Mouse (Mus musculus): Measurements from ENCODE around the gene Dalrd3. TPM values are rescaled to one million over a fixed set of nuclear protein-coding genes. Genes with fewer than 3 reads are reported as not detected.

Gene Dalrd3
- polyA plus RNA-seq, 1 experiment: 56.1 TPM

- H3ac ChIP-seq (ENCODE audit: control insufficient read depth, insufficient read length, low read depth): peak within 1 kb of the TSS; percentile 78
- no peaks in the 10 kb centered on the region for H3K27me3 ChIP-seq (ENCODE audit: control insufficient read depth, insufficient read depth, insufficient read length)
- peaks cover 8% of the 10 kb centered on the region for H3K79me3 ChIP-seq (ENCODE audit: low read depth)
- TF ChIP-seq MYOG (IDR thresholded peaks at IDR 0.05; ENCODE audit: control insufficient read depth, extremely low read depth, insufficient read length) (no peak), MYOD1 (IDR thresholded peaks at IDR 0.05; ENCODE audit: control insufficient read depth, insufficient read length, low read depth) (peak; percentile 34), MAX (IDR thresholded peaks at IDR 0.05) (peak; percentile 36), USF1 (IDR thresholded peaks at IDR 0.05; ENCODE audit: low read depth) (no peak), CTCF (IDR thresholded peaks at IDR 0.05; ENCODE audit: control insufficient read depth, insufficient read depth, insufficient read length) (peak; percentile 95)
- peak within 1 kb of the TSS; percentile 41 for H3K4me3 ChIP-seq (ENCODE audit: insufficient read depth, poor library complexity, severe bottlenecking)
- peaks cover 19% of the 10 kb centered on the region for H3K79me2 ChIP-seq (ENCODE audit: control insufficient read depth, insufficient read depth)
- H3K36me3 ChIP-seq (ENCODE audit: control insufficient read depth, insufficient read depth): peaks cover 40% of the 10 kb centered on the region
These were observed 2.6 kb upstream of the Dalrd3 start, which contains the start of gene Ndufaf3 for GRCm38 (mm10) chr9:108566815-108567776. Gene Ndufaf3, minus strand, starts transcription at chr9:108567434.

- no peak for TF ChIP-seq MAX (IDR thresholded peaks at IDR 0.05)
- no peak for TF ChIP-seq FOSL1 (IDR thresholded peaks at IDR 0.05; ENCODE audit: insufficient read depth, low read length, poor library complexity, severe bottlenecking)
- no peak for TF ChIP-seq MYOD1 (IDR thresholded peaks at IDR 0.05; ENCODE audit: control insufficient read depth, insufficient read length, low read depth)
- TF ChIP-seq CEBPB (IDR thresholded peaks at IDR 0.05; ENCODE audit: low read depth): no peak
- TF ChIP-seq USF1 (IDR thresholded peaks at IDR 0.05; ENCODE audit: low read depth): no peak
- no peak for TF ChIP-seq MYOG (IDR thresholded peaks at IDR 0.05; ENCODE audit: control insufficient read depth, extremely low read depth, insufficient read length)
- TF ChIP-seq CTCF (IDR thresholded peaks at IDR 0.05; ENCODE audit: control insufficient read depth, insufficient read depth, insufficient read length): no peak
- peak overlapping the region; percentile 78 for H3ac ChIP-seq (ENCODE audit: control insufficient read depth, insufficient read length, low read depth)
- peaks cover 5% of the 10 kb centered on the region for H3K79me3 ChIP-seq (ENCODE audit: low read depth)
- peak overlapping the region; percentile 41 for H3K4me3 ChIP-seq (ENCODE audit: insufficient read depth, poor library complexity, severe bottlenecking)
- peaks cover 11% of the 10 kb centered on the region for H3K79me2 ChIP-seq (ENCODE audit: control insufficient read depth, insufficient read depth)
- H3K36me3 ChIP-seq (ENCODE audit: control insufficient read depth, insufficient read depth): peaks cover 33% of the 10 kb centered on the region
- H3K27me3 ChIP-seq (ENCODE audit: control insufficient read depth, insufficient read depth, insufficient read length): no peaks in the 10 kb centered on the region
These were observed 1.7 kb upstream of the Dalrd3 start for GRCm38 (mm10) chr9:108567931-108568419.

GRCm38 (mm10) chr9:108568511-108568921 is 1.2 kb upstream of the Dalrd3 start:
- Histone ChIP-seq H3K36me3 (ENCODE audit: control insufficient read depth, insufficient read depth) (peaks cover 34% of the 10 kb centered on the region), H3ac (ENCODE audit: control insufficient read depth, insufficient read length, low read depth) (no peak overlapping the region), H3K79me3 (ENCODE audit: low read depth) (peaks cover 5% of the 10 kb centered on the region), H3K79me2 (ENCODE audit: control insufficient read depth, insufficient read depth) (peaks cover 11% of the 10 kb centered on the region), H3K27me3 (ENCODE audit: control insufficient read depth, insufficient read depth, insufficient read length) (no peaks in the 10 kb centered on the region), H3K4me3 (ENCODE audit: insufficient read depth, poor library complexity, severe bottlenecking) (no peak overlapping the region)
- no peak for TF ChIP-seq FOSL1 (IDR thresholded peaks at IDR 0.05; ENCODE audit: insufficient read depth, low read length, poor library complexity, severe bottlenecking)

DNA sequence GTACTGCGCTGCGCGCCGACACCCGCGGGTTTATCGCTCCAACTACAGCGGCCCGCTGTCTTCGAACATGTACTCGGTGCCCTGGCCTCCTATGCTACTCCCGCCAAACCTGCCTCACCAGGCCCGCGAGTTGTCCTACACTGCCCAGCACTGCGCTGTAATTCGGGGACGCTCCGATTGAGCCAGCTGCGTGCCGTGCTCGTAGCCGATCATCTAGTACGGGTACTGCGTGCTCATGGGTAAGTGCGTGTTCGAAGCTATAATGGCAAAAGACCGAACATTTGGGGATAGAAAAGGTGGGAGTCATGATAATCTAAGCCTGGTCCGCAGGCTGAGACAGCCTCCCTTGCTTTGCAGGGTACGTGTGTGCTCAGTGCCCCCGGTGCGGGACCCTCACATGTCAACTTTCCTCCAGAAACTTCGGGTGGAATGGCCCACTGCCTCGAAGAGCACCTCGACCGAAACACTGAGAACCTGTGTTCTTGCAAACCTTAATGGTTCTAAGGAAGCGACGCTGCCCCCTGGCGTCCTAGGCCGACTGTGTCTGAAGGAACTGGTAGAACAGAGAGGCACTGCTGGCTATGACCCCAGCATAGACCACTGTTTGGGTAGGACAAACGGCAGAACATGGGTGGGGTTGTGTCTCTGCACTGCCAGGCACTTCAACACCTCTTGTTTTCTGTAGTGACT is 666 bp downstream of the Dalrd3 start:
- TF ChIP-seq CTCF (IDR thresholded peaks at IDR 0.05; ENCODE audit: control insufficient read depth, insufficient read depth, insufficient read length) (peak; percentile 50), MYOD1 (IDR thresholded peaks at IDR 0.05; ENCODE audit: control insufficient read depth, insufficient read length, low read depth) (no peak)
- H3K4me3 ChIP-seq (ENCODE audit: insufficient read depth, poor library complexity, severe bottlenecking): peak overlapping the region; percentile 49
- peaks cover 11% of the 10 kb centered on the region for H3K79me2 ChIP-seq (ENCODE audit: control insufficient read depth, insufficient read depth)
- H3K36me3 ChIP-seq (ENCODE audit: control insufficient read depth, insufficient read depth): peaks cover 17% of the 10 kb centered on the region
- H3ac ChIP-seq (ENCODE audit: control insufficient read depth, insufficient read length, low read depth): peak overlapping the region; percentile 73
- H3K79me3 ChIP-seq (ENCODE audit: low read depth): peaks cover 5% of the 10 kb centered on the region
- no peaks in the 10 kb centered on the region for H3K27me3 ChIP-seq (ENCODE audit: control insufficient read depth, insufficient read depth, insufficient read length)

GRCm38 (mm10) chr9:108571401-108571973 is 1.8 kb downstream of the Dalrd3 start:
- Histone ChIP-seq H3K36me3 (ENCODE audit: control insufficient read depth, insufficient read depth) (peaks cover 14% of the 10 kb centered on the region), H3K4me3 (ENCODE audit: insufficient read depth, poor library complexity, severe bottlenecking) (no peak overlapping the region), H3ac (ENCODE audit: control insufficient read depth, insufficient read length, low read depth) (no peak overlapping the region), H3K27me3 (ENCODE audit: control insufficient read depth, insufficient read depth, insufficient read length) (no peaks in the 10 kb centered on the region), H3K79me3 (ENCODE audit: low read depth) (peaks cover 5% of the 10 kb centered on the region), H3K79me2 (ENCODE audit: control insufficient read depth, insufficient read depth) (peaks cover 11% of the 10 kb centered on the region)
- no peak for TF ChIP-seq MYOG (IDR thresholded peaks at IDR 0.05; ENCODE audit: control insufficient read depth, extremely low read depth, insufficient read length)
- no peak for TF ChIP-seq USF1 (IDR thresholded peaks at IDR 0.05; ENCODE audit: low read depth)
- no peak for TF ChIP-seq CTCF (IDR thresholded peaks at IDR 0.05; ENCODE audit: control insufficient read depth, insufficient read depth, insufficient read length)
- no peak for TF ChIP-seq CEBPB (IDR thresholded peaks at IDR 0.05; ENCODE audit: low read depth)
- TF ChIP-seq FOSL1 (IDR thresholded peaks at IDR 0.05; ENCODE audit: insufficient read depth, low read length, poor library complexity, severe bottlenecking): no peak
- no peak for TF ChIP-seq MYOD1 (IDR thresholded peaks at IDR 0.05; ENCODE audit: control insufficient read depth, insufficient read length, low read depth)
- no peak for TF ChIP-seq MAX (IDR thresholded peaks at IDR 0.05)
